Mouse (Mus musculus) spleen, embryonic (tissue): ENCODE results near the gene Fstl4.

Source experiments
- CTCF ChIA-PET: fragments of 350-600 bp; sonication (Branson Sonifier 250); formaldehyde crosslinking; loops from one replicate; lab custom pipeline; 2022; lab: Charles Lee

Gene Fstl4

DNA sequence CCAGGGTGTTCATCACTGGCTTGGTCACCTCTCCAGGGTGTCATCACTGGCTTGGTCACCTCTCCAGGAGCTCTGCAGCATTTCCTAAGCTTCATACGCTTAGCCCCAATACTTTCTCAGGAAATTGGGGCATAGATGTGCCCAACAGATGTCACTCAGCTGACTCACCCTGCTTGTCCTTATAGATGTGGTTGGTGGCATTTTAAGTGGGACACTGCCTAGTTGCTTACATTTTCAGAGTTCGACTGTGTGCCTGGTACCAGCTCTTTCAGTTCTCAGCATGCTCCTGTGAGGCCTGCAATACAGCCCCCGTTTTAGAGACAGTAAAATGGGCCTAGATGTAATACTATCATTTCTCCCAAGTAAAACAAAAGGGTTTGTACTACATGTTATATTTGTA is 8.6 kb downstream of the Fstl4 start:
- CTCF ChIA-PET: no interaction called here

DNA sequence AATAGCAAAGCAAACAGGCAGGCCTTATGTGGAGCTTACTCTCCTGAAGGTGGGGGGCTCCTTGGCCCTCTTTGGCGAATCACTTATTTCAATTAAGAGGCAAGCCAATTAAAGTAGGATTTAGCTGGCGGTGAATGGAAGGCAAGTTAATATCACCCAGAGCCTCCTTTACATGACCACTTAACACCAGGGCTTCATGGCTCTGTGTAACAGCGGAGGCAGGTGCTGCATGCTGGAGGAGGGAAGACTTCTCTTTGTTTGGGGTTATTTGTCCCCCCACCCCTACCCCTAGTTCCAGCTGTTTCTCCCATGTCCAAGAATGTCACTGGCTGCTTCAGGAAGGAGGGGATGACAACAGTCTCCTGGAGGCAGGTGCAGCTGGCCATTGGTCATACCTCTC is 10.9 kb downstream of the Fstl4 start:
- CTCF ChIA-PET: no interaction called here

DNA sequence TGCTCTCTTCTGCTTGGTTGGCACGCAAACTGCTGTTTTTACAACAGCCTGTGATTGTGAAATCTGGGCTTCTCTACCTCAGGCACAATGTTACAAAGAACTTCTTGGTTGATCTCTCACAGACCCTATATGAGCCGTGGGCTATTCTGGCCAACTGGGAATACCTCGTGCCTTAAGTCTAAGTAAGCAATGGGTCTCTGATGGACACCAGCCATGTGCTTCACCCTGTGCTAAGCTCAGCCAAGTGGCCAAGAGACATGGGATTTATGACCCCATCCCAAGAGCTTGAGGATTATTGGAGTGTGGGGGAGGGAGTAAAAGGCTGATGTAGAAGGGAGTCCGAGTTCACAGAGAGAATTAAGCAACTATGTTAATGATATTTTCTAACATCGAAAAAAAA is 18.0 kb downstream of the Fstl4 start:
- CTCF ChIA-PET: no interaction called here

DNA sequence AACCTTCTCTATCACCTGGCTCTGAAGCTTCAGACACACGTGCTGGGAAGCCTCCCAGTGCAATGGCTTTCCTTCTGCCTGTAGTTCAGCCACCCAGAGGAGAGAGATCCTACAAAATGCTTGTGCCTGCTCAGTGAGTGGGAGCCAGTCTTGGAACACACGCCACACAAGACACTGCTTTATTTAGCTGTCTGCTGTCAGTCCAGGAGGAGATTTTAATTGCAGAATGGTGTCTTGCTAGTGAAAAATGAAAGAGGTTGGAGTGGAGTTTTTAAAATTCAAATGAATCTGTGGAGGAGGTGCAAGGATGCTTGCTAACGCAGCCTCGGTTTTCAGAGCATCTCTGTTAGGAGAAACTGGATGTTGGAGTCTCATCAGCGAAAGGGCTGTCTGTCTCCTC is 29.9 kb downstream of the Fstl4 start:
- CTCF ChIA-PET: no interaction called here

DNA sequence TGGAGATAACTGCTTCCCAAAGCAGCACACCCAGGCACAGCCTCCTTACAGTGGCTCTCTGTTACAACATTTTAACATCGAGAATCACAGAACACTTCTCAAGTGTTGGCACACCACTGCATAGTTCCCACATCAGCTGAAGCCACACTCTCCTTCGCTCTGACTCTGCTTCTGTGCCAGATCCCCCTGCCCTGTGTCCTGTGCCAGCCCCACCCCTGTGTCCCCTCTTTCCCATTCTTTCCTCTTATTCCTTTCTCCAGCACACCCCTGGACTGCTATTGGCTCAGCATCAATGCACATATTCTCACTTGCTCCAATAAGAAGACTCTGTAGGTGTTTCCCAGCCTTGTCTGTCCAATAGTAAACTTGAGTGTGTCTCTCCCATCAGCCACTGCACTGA is 45.1 kb downstream of the Fstl4 start:
- CTCF ChIA-PET: no interaction called here

DNA sequence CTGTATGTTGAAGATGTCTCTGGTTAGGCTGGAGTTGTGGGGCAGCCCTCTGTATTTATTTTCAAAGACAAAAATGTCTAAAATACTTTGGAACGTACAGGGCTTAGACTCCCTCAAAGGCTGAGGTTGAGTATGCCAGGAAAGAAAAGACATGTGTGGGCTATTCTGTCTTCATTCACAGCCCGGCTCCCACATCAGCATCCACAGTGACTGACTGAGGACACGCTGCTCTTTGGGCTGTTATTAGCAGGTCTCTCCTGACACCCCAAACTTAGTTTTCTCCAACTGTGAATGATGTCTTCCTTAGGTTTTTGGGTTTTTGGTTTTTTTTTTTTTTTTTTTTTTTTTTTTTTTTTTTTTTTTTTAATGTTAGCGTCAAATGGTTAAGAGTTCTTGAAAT is 51.6 kb downstream of the Fstl4 start:
- CTCF ChIA-PET: no interaction called here

DNA sequence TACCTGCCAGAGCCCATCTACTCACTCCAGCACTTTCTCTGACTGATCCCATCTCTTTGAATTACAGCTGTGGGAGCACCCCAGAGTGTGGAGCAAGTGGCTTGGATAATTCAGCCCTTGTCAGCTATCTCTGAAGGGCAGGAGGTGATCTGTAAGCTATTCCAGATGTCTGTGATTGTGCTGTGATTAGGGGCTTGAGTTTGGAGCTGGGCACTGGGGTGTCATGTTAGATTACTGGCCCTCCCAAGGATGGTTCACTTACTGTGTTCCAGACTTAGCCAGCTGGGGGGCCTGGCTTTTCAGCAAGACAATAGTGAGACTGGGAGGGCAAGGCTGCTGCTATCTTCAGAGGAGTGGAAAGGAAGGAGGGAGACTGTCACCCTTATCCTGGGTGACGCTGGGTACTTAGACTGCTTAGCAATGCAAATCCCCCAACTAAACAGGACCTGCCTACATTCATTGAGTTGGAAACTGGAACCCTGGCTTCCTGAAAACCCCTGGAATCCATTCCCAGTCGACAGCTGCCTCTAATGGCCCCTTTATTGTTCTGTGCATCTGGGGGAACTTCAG is 56.0 kb downstream of the Fstl4 start:
- CTCF ChIA-PET: no interaction called here

DNA sequence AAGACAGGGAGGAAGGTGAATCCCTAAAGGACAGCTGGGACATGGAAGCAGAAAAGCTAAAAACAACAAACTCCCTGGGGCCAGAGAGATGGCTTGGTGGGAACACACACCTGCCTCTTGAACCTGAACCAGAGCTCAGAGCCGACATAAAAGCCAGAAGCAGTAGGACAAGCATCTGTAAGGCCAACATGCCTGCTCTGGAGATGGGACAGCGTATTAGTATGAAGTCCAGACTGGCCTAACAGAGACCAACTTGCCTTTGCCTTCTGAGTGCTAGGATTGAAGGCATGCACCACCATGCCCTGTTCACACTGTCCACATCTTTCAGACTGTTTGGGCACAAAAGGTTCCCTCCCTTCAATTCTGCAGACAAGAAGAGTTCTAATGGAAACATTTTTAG is 62.2 kb downstream of the Fstl4 start:
- CTCF ChIA-PET: no interaction called here

DNA sequence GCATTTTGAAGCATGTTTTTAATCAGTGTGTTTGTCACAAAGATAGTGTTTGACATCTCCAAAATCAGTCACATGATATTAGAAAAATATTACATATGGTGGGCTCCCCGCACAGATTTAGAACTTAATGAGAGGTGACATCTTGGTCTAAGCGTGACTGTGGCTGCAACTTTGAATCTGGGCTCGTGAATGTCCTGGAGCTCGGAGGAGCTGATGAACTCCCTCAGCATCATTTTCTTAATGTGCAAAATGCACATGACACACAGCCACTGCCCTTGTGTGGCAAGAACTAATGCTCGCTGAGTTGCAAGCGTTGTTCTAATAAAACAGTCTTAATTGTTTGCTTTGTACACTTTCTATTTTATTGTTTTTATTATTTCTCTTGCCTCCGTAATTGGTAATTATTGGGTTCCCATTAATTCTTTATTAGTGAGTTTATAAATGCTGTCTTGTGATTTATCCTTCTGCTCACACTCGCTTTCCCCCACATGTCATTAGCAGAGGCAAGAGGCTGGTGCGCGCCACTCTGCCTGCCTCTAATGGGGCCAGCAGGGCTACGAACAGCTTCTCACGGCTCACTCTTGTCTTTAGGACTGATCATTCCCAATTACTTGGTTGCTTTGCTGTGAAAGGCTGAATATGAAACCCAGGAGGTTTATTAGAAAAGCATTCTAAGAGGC is 67.3 kb downstream of the Fstl4 start:
- CTCF ChIA-PET: interaction anchor here (0.6 kb wide), 1 partner anchor 302 kb away, joined by 3 read pairs; no protein-coding TSS in a partner anchor

DNA sequence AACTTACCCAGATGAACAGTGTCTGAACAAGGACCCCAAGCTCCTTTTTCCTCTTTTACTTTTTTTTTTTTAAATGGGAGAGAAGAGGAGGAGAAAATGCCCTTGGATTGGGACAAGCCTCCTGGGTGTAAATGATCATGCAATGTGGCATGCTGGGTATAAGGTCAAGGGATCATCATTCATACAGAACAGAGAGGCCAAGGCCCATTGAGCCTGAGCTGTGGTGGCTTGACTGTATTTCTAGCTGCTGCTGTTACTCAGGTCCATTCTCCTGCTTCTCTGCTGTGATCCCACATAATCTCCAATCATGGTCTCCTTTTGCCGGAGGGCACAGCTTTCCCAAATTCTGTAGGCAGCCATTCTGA is 67.9 kb downstream of the Fstl4 start:
- CTCF ChIA-PET: interaction anchor here (0.6 kb wide), 1 partner anchor 302 kb away, joined by 3 read pairs; no protein-coding TSS in a partner anchor

DNA sequence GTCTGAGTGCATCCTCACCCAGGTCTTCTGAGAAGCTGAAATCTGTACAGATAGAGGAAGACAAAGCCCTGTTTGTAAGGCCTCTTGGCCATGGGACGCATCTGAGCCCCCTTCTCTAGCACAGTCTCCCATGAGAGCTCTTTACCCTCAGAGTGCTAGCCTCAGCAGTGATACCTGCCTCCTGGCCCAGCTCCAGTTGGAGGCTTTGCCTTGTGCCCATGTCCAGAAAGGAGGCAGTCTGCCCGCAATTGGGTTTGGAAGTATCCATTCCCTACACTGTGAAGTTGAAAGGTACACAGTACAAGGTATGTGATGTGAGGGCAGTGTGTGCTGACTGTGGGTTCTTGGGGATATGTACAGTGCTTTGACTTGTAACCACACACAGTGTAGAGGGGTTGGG is 84.3 kb downstream of the Fstl4 start:
- CTCF ChIA-PET: interaction anchor here (0.5 kb wide), 1 partner anchor 606 kb away, joined by 7 read pairs; no protein-coding TSS in a partner anchor

DNA sequence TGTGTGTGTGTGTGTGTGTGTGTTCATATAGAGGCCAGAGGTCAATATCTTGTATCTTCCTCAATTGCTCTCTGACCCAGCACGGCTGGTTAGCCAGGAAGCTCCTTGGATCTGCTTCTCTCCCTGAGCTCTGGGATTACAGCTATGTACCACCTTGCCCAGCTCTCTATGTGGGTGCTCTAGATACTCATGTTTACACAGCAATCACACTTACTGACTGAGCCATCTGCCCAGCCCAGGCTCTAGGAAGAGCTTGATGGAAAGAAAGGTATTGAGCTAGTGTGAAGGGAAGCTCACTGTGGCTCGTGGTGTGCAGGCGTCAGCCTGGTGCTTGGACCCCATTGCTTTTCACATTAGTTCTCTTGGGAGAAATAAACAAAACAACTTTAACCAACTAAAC is 85.6 kb downstream of the Fstl4 start:
- CTCF ChIA-PET: no interaction called here

DNA sequence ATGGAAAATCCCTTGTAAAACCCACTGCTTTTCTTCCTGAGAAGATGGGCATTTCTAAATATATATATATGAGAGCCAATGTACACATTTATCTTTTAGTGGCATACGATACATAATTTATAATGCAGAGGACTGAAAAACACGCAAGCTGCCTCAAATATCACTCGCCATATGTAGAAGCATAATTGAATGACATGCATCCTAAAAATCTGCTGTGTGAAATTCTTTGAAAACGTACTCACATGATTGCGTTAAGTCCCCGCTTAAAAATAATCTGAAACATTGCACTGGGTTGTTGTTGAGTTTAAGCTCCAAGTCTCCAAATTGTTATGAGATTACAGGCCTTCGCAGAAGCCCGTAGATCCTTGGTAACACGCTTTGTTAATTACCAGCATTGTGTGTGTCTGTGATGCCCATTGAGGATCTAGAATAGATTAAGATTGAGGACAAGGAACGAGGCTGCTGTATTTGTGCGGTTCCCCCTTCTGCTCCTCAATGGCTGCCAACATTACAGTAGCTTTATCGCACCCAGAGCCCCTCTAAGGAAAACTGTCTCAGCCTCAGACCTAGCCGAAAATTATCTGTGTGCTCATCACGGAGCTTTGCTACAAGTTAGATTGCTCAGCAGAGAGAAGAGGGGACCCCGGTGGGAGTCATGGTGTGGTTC is 108.5 kb downstream of the Fstl4 start:
- CTCF ChIA-PET: interaction anchor here (0.6 kb wide), 1 partner anchor 246 kb away, joined by 3 read pairs; no protein-coding TSS in a partner anchor

DNA sequence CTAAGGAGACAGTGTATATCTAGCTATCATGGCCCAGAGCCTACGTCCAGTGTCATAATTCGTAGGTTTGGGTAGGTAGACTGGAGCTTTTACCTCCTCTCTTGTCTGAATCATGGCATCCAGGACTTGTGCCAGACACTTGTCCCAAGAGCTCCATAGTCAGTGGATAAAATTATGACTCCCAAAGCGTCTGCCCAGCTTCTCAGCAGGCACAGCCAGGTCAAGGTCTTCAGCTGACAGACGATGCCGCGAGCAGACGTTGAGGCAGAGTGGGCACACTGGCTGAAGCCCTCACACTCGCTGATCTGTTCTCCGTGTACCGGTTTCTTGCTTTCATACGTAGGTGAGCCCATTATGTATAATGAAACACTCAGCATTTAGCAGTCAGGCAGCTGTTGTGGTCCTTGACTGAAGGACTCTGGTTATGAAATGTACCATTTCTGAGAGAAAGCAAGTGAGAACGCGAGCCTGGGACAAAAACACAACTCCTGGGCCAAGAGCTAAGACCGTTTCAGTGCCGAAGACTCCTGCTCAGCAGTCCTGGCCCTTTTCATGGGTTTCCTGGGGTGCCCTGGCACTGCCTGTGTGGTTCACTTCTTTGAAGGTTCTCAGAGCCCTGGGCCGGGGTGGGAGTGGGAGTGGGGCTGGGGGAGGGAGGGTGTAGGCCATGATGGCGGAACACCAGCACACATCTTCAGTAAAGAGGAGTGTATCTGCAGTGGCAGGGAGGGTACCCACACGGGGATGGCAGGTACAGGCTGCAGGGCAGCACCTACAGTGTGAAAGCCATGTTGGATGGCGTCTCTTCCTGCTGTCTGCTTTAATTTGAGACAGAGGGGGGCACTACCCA is 111.7 kb downstream of the Fstl4 start:
- CTCF ChIA-PET: no interaction called here

DNA sequence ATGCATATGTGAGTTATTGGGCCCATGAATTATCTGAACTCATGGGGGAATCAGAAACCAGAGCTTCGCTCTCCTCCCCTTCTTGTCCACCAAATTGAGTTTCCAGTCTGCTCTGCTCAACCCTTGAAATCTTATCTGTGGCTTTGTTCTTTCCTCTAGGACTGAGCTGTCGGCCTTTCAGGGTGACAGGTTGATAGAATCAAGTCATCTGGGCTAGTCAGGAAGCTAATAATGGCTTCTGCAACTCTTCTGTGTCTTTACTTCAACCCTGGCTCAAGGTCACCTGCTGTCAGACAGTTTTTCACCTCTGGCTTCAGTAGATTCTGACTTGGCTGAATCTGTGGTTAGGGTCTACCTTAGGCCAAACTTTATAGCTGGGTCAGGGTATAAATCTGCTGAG is 113.2 kb downstream of the Fstl4 start:
- CTCF ChIA-PET: no interaction called here

DNA sequence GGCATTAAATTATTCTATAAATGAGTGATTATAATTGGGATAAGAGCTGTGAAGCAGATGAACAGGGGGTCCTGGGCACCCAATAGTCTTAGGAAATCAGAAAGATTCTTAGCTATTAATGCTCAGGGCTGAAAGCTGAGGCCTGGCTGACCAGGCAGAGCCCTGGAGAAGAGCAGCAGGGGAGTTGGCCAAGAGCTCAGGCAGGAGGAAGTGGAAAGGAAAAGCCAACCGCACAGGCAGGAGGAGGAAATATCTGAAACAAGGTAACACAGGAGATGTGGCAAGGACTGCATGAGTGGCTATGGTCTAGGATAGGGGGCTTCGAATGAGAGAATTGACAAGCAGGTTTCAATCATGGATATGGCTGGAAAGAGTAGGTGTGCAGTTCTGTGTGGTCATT is 115.5 kb downstream of the Fstl4 start:
- CTCF ChIA-PET: no interaction called here

DNA sequence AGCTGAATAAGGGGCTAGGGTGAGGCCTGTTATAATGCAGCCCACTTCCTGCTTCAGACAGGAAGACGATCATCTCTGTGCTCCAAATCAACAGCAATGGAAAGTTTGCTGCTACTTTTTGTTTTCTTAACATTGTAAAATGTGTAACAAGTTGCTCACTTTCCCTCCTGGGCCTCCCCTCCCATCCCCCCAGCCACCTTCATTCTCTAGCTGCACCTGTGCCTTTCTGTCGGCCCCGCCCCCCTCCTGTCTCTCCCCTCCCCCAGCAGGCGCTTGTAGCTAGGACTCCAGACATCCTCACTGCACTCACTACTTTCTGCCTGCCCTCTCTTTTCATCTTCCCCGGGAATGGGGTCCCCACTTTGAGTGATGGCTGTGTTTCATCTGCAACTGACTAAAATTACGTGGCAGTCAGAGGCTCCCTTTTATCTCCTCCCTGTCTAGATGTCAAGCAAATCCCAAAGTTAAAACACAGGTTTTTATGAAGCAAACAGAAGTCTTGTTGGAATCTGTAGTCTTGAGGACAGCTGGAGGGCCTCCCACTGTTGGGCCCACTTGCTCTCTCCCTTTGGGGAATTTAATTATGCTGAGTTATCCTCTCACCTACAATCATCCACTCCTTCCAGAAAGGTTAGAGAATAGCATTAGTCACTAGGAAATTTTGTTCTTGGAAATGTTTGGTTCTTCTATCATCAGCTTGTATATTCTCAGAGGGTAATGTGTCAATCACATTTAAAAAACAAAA is 122.3 kb downstream of the Fstl4 start:
- CTCF ChIA-PET: interaction anchor here (0.7 kb wide), 1 partner anchor 1882 kb away, joined by 10 read pairs; no protein-coding TSS in a partner anchor

DNA sequence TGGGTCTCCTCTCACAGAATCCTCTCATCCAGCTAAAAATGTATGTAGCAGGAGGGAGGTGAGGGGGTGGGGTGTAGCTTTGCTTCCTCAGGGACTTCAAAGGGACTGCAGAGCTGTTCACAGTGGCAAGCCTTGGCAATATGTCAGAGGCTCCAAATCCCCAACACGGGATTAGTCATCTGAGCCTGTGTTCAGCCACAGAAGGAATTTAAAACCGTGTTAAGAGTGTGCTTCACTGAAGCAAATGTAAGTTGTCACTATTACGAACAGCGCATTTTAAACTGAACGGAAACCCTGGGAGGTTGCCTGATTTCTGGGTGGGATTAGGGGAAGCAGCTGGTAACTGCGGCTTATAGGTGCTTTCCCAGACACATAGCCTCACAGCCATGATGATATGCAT is 123.7 kb downstream of the Fstl4 start:
- CTCF ChIA-PET: no interaction called here

DNA sequence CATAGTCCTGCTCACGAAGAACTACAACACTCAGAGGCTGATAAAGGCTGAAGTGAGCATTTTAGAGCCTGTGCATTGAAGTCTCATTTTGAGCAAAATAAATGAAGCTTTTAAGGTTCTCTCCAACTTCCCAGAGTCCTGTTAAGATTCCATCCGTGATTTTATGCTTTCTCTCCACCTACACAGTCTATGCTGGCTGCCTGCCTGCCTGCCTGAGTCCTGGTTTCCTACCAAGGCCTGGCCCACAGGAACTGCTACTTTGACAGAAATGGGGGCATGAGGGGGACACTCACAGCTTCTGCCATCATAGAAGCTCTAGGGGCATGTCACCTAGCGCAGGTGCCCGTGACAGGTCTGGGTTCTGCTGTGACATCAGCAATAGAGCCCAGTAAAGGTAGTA is 125.1 kb downstream of the Fstl4 start:
- CTCF ChIA-PET: no interaction called here

DNA sequence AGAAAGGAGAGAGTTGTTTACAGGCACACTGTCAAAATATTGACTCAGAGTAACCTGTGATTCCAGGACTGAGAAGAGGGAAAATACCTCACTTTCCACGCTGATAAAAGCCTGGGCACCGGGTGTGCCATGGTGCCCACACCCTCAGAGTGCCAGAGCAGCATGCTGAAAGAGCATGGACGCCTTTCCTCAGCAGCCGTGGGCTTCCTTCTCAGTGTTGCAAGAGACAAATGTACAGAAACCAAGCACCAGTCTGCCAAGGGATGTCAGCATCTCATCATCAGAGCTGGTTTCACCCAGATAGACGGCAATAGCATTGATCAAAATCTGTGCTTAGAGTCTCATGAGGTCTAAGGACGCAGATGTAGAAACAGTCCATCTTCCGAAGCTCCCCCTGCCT is 125.7 kb downstream of the Fstl4 start:
- CTCF ChIA-PET: no interaction called here

DNA sequence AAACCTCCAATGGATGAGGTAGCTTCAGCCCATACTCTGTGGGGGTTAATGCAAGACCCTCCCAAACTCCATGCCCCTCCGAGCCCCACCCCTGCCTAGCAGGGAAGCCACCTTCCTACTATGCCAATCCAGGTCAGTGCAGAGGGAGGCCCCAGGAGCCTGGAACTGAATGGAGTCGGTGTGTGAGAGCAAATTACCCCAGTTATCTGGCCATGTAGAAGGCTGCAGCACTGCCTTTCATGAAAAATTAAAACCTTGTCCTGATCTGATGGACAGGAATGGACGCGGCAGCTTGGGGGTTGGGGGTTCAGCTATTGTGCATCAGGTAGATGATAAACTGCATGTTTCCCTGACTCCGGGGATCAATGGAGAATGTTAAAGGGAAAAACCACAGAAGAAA is 139.7 kb downstream of the Fstl4 start:
- CTCF ChIA-PET: no interaction called here
